Mouse (Mus musculus) ES-Bruce4 (cell line): Measurements from ENCODE around the gene Treh.

ENCODE experiments used
- CTCF ChIP-seq: IDR thresholded peaks from one replicate; pipeline ENCODE4 v1.8.1; 2011; ENCODE audit warnings: low read depth, low read length
- EP300 ChIP-seq: IDR thresholded peaks from 2 replicates; pipeline ENCODE4 v1.6.1; 2011; ENCODE audit warnings: low read depth, low read length; ENCODE audit not compliant: insufficient read depth
- POLR2A ChIP-seq: IDR thresholded peaks from one replicate; pipeline ENCODE4 v1.8.1; 2011; ENCODE audit warnings: low read length; ENCODE audit not compliant: insufficient read depth

- TF ChIP-seq POLR2A (no peak), EP300 (no peak), CTCF (no peak)
These were observed 35.9 kb downstream of the Treh start for GRCm38 (mm10) chr9:44708925-44709324.
